Mouse (Mus musculus): ENCODE measurements around the gene Olfr1249. TPM values are rescaled to one million over a fixed set of nuclear protein-coding genes. Genes with fewer than 3 reads are reported as not detected.
"Not testable (repeated sequence)": the region's sequence is repeated elsewhere in the genome, so short reads cannot be mapped to it uniquely, and the experiment has no call there.

Olfr1249 gene
- not detected for total RNA-seq (2021)

DNA sequence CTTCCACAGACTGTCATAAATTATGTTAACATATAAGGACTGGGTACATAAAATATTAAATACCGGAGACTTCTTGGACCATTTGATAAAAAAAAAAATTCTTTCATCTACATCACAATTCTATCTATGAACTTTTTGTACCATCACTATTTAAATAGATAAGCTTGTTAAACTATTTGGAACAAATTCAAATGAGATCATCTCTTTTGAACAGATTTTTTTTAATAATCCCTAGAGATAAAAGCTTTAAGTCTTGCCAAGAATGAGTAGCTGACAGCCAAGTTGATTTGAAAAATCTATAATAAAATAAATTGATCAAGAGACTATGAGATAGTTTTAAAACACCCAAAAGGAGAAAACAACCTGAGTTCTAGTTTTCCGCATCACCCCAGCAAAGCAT is at the start of gene Olfr1249:
Olfr1249 (minus strand) TSS at position 101 of the 400 bp plus-strand sequence.
- no peak for DNase-seq

DNA sequence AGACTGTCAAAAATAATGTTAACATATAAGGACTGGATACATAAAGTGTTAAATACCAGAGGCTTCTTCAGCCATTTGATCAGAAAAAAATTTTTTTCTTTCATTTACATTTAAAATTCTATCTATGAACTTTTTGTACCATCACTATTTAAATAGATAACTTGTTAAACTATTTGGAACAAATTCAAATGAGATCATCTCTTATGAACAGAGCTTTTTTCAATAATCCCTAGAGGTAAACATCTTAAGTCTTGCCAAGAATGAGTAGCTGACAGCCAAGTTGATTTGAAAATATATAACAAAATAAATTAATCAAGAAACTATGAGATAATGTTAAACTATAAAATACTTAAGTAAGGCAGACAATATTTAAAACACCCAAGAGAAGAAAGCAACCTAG is 37.1 kb upstream of the Olfr1249 start, which contains the start of gene Olfr1251:
Olfr1251 (minus strand) TSS at position 101 of the 400 bp plus-strand sequence.
- no peak for DNase-seq

DNA sequence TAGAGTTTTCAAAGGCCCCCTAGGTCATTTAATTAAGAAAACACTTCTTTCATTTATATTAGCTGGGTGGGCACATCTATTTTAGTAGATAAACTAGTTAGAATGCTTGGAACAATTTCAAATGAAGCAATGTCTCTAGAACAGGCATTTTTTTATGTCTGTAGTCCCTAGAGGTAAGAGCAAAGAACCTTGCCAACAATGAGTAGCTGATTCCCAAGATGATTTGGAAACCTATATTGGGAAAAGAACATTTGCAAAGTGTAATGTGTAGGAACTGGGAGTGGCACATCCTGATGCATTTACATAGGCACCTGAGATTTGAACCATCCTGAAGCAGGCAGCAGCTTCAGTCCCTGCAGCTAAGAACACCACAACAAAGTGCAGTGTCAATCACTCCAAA is 26.6 kb upstream of the Olfr1249 start, which contains the start of gene Olfr1250:
Olfr1250 (minus strand) TSS at position 101 of the 400 bp plus-strand sequence.
- DNase-seq, result no peak

DNA sequence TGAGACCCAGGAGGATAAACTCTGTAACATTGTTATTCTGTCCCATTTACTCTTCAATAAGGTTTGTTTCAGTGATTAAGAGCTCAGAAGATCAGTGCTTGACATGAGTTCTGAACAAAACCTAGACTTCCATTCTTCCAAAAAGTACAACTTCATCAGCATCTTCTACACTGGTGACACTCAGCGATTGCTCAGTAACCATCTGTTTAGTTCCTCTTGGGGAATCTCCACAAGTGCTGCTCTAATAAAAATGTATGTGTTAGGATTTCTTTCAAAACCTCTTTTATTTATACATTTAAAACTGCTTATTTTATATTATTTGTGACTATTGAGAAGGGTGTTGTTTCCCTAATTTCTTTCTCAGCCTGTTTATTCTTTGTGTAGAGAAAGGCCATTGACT is 16.6 kb downstream of the Olfr1249 start, which contains the start of gene Olfr1248:
Olfr1248 (minus strand) TSS at position 101 of the 400 bp plus-strand sequence.
- not testable (repeated sequence) for DNase-seq

DNA sequence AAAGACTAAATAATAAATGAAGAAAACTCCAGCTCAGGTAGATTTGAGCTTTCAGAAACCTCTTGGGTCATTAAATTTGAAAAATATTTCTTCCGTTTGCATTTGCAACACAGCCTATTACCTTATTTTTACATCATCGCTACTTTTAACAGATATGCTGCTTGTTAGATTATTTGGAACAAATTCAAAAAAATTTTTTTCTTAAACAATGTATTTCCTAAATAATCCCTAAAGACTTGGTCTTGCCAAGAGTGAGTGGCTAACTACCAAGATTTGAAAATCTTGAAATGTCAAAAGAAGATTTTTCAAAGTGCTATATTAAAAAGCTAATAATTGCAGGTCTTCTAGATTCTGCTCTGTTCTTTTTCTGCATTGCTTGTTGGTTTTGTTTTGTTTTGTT is 20.8 kb downstream of the Olfr1249 start, which contains the start of gene Olfr1247:
Olfr1247 (minus strand) TSS at position 101 of the 400 bp plus-strand sequence.
- no peak for DNase-seq

DNA sequence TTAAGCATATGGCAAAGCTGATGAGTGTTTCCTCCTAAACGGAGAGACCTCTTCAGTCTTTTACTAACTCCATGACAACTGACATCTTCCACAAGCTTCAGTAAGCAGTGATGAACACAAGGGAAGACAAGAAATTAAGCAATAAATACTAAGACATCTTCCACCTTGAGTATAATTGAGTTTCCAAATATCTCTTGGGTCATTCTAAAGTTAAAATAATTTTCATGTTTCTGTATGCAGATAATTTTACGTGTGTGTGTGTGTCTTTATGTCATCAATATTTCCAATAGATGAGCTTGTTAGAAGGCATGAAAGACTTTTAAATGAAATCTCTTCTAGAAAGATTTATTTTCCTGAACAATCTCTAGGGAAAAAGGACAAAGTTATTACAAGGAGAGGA is 41.7 kb downstream of the Olfr1249 start, which contains the start of gene Olfr1246:
Olfr1246 (minus strand) TSS at position 101 of the 400 bp plus-strand sequence.
- DNase-seq, result no peak

Other genes with a start within 250 kb of the Olfr1249 start
- gene Olfr1238, start 225.3 kb downstream of the Olfr1249 start, total RNA-seq (2021), result not detected
- not detected for gene Olfr1239, start 214.6 kb downstream of the Olfr1249 start, total RNA-seq (2021)
- not detected for gene Olfr1240, start 192.0 kb downstream of the Olfr1249 start, total RNA-seq (2021)
- not detected for gene Olfr1241, start 147.9 kb downstream of the Olfr1249 start, total RNA-seq (2021)
- not detected for gene Olfr1242, start 136.6 kb downstream of the Olfr1249 start, total RNA-seq (2021)
- not detected for gene Olfr1243, start 103.5 kb downstream of the Olfr1249 start, total RNA-seq (2021)
- not detected for gene Olfr1245, start 56.5 kb downstream of the Olfr1249 start, total RNA-seq (2021)
- not detected for gene Olfr1246, start 41.8 kb downstream of the Olfr1249 start, total RNA-seq (2021)
- gene Olfr1247, start 20.9 kb downstream of the Olfr1249 start, total RNA-seq (2021), result under 1 TPM in 1 of 2 experiments, not detected in 1; 0.07 TPM
- not detected for gene Olfr1248, start 16.7 kb downstream of the Olfr1249 start, total RNA-seq (2021)
- not detected for gene Olfr1250, start 26.5 kb upstream of the Olfr1249 start, total RNA-seq (2021)
- gene Olfr1251, start 37.0 kb upstream of the Olfr1249 start, total RNA-seq (2021), result not detected
- not detected for gene Olfr1252, start 90.0 kb upstream of the Olfr1249 start, total RNA-seq (2021)
- gene Olfr1253, start 122.1 kb upstream of the Olfr1249 start, total RNA-seq (2021), result not detected
- gene Olfr1254, start 158.6 kb upstream of the Olfr1249 start, total RNA-seq (2021), result not detected
- not detected for gene Olfr1255, start 177.1 kb upstream of the Olfr1249 start, total RNA-seq (2021)
- not detected for gene Olfr1256, start 206.6 kb upstream of the Olfr1249 start, total RNA-seq (2021)
- not detected for gene Olfr48, start 213.2 kb upstream of the Olfr1249 start, total RNA-seq (2021)
- gene Olfr1257, start 243.5 kb upstream of the Olfr1249 start, total RNA-seq (2021), result not detected